Mouse (Mus musculus) layer of hippocampus, adult 9-11 months (tissue): Measurements from ENCODE around the gene Tsacc.
A peak's percentile ranks its signal among the peaks of the same experiment; 100 is the strongest.
"Not testable (repeated sequence)": the region's sequence is repeated elsewhere in the genome, so short reads cannot be mapped to it uniquely, and the experiment has no call there.

Experiments
- DNase-seq: peaks from one replicate; pipeline ENCODE4 v3.0.0; 2022

Gene Tsacc

DNA sequence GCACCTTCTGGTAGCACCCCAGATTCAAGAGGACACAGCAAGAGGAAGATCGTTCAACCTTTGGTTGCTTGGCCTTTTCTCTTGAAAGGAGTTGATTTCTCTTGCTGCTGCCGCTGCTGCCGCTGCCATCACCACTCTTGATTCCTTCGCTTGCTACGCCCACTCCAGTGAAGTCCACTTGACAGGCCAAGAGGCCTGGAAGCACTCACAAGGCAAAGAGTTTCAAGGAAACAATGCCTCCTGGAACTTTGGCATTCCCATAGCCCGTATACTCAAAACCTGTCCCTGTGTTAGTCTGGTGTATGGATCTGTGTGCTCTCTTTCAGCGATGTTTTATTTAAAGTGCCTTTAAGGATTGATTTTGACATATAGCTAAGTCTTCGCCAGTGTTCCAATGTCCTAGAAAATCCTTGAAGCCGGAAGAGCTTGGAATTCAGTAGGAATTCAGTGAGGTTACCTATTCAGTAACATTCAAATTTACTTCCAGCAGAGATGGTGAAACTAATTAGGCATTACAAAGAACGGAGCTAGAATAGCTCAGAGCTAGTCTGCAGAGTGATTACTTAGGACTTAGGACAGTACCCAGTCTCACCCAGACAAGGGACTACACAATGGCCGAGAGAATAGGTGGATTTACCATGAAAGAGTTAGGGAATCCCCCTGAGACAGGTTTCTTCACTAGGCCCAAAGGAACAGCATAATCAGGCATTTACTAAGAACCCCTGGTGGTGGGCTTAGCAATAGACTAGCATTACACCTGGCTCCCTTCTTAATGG is 15.5 kb downstream of the Tsacc start:
- not testable (repeated sequence) for DNase-seq

DNA sequence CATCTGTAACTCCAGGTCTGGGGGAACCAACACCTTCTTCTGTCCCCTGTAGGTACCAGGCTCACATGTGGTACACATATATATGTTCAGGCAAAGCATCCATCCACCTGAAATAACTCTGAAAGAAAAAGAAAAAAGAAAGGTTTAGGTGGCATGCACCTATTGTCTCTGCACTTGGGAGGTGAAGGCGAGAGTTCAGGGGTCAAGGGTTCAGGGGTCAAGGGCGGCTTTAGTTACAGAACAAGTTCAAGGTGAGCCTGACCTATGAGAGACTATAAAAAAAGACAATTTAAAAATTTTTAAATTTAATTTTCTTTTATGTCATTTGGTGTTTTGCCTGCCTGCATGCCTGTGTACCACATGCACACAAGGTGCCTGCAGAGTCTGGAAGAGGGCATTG is 16.8 kb downstream of the Tsacc start:
- no peak for DNase-seq

DNA sequence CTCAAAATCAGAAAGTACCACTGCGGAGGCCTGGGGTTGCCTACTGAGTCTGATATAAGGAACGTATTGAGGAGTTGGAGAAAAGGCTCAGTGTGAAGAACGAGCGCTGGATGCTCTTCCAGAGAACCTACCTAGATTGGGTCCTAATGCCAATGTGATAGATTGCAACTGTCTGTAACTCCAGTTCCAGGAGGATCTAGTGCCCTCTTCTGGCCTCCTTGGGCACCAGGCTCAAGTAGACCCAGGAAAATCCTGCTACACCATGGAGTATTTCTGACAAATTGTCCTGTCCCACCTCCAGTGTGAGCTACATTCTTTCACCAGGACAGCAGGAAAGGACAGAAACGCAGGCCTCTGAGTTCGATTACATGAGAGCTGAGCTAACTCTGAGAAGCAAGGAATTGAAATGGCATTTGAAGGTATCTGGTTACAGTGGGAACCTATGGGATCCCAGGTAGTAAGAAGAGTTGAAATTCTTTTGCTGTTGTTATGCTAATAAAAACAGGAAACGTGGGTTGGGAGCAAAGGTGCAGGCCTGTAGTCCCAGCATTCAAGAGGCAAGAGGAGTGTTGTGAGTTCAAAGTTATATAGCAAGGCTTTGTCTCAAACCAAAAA is 20.2 kb downstream of the Tsacc start:
- DNase-seq, result peak; percentile 19

DNA sequence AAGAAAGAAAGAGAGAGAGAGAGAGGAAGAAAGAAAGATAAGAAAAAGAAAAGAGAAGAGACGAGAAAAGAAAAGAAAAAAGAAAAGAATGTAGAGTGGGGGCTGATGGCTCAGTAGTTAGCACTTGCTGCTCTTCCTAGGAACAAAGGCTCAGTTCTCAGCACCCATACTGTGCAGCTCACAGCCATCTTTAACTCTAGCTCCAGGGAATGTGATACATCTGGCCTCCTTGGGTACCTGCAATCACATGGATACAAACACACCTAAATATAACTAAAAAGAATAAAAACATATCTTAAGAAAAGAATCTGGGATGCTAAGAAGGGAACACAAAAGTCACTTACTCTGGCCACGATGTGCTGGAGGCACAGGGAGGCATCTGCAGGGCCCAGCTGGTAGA is 20.7 kb downstream of the Tsacc start:
- DNase-seq, result no peak

DNA sequence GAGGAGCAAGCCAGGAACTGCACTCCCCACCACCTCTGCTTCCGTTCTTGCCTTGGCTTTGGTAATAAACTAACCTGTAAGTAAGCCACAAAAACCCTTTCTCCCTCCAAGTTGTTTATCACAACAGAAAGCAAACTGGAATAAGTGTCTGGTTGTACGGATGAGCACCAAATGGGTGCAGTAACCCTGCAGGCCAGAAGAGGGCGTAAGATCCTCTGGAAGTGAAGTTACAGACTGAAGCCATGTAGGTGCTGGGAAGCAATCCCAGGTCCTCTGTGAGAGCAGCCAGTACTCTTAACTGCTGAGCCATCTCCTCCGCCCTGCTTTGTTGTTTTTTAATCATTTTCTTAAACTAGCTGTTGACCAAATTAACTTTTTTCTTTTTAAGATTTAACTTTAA is 22.8 kb downstream of the Tsacc start:
- DNase-seq, result no peak

DNA sequence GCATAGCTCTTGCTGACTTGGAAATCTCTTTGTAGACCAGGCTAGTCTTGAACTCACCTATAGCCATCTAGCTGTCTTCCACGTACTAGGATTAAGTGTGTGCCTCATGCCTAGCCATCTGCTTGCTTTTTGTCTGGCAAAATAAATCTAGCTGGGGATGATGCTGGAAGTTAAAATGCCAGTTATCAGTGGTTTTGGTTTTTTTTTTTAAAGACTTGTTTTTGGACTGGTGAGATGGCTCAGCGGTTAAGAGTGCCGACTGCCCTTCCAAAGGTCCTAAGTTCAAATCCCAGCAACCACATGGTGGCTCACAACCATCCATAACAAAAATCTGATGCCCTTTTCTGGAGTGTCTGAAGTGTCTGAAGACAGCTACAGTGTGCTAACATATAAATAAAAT is 24.9 kb downstream of the Tsacc start:
- no peak for DNase-seq

DNA sequence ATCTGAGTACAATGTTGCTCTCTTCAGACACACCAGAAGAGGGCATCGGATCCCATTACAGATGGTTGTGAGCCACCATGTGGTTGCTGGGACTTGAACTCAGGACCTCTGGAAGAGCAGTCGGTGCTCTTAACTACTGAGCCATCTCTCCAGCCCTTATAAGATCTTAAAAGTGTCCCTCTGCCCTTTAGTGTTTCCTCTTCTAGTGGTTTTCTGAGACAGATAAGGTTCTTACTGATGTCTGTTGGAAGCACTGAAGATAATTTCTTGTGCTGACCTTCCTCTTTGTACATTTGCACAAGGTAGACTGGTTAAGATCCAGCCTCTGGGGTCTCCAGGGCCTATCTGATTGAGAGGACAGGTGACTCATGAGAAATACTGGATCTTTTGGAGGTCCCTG is 25.5 kb downstream of the Tsacc start:
- not testable (repeated sequence) for DNase-seq

DNA sequence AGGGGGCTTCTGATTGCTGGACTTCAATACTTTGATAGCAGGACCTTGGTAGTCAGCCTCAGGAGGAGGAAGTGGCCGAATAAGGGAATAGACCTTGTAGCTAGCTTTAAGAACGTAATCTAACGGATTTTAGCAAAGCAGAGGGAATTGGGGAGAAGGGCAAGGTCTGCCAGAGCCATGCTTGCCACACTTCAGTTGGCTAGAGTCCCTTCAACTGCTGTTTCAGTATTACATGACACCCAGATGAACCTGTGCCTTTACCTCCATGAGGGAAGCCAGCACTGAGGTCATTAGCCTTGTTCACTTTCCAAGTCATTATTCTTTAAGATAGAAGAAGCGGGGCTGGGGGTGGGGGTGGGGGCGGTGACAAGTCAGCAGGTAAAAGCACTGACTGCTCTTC is 27.8 kb downstream of the Tsacc start:
- no peak for DNase-seq

DNA sequence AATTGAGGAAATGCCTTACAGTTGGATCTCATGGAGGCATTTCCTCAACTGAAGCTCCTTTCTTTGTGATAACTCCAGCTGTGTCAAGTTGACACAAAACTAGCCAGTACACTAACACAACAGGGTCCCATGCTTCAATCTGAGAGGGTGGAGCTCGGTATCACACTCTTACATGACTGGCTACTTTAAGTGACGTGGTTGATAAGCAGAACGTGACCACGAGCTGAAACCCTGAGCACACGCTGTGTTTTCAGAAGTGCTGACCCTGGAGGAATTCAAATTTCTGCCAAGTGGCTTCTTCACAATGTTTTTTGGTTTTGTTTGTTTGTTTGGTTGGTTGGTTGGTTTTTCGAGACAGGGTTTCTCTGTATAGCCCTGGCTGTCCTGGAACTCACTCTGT is 28.8 kb downstream of the Tsacc start:
- DNase-seq, result not testable (repeated sequence)

DNA sequence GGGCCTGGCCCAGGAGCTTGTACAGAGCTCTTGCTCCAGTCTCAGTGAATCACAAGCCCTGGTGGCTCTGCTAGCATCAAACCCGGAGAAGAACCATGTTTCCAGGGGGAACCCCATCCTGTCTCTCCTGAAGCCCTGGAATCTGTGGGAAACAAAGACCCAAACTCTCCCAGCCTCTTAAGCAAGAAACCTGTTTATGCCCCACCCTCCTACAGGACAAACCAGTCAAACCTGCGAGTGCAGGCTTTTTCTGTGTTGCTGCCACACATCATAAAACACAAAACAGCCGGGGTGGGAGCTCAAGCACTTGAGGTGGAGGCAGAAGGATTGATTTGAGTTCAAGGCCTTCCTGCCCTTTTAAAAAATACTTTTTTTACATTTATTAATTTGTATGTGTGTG is 34.5 kb downstream of the Tsacc start:
- no peak for DNase-seq

DNA sequence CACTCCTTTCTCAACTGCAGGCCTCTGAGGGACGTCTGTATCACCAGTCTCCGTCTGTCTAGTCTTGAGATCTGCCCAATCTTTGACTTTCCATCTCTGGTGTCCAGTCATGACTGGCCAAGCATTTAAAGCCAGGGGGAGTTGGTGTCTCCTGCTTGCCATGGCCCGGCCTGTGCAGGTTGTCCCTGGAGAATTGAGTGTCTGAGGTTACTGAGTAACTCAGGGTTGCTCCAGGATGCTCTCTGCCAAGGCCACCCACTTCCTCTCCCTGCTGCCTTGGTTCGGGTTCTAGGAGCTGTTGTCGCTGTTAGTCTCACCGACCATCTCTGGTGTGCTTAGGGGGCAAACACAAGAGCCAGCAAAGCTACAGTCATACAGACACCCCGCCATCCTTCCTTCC is 40.4 kb downstream of the Tsacc start:
- no peak for DNase-seq

DNA sequence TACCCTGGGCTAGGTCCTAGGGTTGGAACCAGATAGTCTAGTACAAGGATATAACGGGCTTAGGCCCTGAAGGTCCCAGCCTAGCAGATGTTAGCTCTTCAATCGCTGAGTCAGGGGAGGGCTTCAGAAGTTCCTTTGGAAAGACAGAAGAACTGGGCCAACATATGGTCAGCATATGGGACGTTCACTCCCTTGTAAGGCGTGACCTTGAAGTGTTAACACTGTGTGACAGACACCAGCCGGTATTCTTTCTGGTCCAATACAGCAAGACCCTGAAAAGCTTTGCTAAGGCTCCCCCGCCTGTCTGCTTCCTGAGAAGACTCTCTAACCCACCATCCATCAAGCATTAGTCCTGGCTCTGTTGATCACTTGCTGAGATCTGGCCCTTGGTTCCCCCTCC is 40.8 kb downstream of the Tsacc start:
- DNase-seq, result no peak

DNA sequence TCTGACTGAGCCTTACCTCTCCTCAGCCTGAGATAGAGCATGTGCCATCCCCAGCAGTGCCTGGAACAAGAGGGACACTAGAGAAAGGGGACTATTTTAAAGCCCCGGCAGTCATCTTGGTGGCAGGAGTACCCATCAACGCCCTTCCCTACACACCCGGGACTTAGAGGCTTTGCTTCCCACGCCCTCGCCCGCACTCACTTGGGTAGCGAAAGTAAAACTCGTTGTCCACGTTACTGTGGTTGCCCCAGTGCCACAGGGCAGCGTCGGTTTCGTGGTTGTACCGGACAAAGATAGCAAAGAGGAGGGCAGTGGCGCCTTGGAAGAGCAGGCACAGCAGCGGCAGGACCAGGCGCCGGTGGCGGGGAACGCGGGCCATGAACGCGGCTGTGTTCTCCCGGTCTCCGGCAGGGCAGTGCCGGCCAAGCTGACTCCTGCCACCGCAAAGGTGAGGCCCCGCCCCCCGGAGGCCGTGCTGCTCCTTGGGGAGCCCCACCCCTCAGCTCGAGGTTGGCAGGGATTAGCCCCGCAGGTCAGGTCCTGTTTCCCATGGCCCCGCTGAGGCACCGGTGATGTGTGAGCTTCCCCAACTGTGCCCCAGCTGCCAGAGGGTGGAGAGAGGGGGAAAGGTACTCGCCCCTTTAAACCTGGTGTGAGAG is 42.4 kb downstream of the Tsacc start, which contains the start of gene Rhbg:
Gene Rhbg (minus strand): TSS at position 442 of the 659 bp plus-strand sequence.
- no peak for DNase-seq

DNA sequence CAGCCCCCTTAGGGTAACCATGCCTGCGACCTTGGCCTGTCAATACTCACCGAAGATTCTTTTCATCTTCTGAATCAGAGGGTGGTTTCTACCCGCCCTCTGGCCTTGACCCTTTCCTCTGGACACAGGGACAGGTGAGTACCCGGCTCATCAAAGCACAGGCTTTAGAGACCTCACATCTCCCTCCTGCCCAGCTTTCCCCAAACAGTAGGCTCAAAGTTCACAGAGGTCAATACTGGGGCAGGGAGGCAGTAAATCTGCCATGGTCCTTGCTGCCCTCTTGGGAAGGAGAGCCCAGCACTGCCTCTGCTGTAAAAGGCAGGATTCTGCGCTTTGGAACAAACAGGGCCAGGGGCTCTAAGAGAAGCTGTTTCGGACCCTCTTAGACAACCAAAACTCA is 44.1 kb downstream of the Tsacc start:
- no peak for DNase-seq

DNA sequence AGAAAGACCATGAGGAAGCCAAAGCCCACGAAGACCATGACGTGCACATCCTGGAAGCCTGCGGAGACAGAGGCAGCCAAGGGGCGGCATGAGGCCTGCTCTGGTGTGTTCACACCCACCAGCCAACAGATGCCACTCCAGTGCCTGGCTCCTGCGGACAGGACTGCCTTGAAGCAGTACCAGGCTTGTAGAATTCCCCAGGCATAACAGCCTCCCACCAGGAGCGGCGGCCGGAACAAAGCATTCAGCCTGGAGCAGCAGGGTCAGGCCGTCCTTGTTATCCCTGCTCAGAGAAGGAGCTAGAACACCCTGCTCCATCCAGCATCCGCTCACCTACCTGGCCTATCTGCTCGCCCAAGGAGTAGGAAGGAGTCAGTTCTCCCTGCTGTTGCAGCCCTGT is 48.4 kb downstream of the Tsacc start:
- peak; percentile 4 for DNase-seq

DNA sequence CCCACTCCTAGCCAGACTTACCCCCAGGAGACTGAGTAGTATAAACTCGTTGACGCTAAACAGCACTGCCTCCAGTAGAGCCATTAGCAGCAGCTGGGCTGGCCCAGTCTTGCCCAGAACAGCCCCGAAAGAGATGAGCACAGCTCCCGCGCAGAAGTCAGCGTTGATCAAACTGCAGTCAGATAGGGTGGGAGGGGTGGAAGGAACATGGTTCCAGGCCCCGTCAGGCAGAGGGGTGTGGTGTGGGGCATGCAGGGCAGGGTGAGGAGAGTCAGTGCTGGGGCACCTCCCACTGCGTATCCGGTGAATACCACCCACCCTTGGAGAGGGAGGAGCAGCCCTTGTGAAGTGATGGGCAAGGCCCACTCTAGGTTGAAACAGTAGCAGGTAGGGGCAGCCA is 49.1 kb downstream of the Tsacc start:
- DNase-seq, result no peak

DNA sequence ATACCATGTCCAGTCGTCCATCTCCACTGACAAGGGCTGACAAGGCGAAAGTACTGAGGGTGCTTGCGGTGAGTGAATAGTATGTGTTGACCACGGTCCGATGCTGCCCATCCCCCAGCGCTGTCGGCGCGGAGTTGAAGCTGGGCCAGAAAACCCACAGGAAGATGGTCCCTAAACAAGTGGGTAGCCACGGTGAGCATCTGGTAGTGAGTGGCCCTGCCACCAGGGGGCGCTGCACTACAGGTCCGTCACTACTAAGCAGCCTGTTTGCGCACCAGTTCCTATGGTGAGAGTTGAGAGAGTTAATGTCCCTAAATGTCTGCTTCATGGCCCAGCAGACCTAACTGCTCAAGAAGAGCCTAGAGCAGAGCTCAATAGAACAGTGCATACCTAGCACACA is 51.0 kb downstream of the Tsacc start:
- DNase-seq, result peak; percentile 74

DNA sequence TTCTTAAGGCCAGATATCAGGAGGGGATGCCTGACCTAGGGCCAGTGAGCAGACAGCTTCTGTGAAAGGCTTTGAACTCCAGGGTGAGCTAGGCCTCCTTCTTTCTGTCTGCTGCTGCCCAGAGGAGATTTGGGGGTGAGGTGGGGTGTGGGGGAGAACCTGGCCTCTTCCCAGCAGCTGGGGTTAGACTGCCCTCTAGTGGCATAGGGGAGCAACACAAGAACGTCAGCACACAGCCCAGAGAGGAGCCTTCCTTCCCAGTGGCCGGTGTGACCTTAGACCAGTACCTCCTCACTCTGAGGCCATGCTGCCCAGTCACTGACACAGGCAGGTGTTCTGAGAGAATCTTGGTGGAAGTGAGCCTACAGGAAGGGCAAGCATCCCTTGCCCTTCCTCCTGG is 52.7 kb downstream of the Tsacc start:
- peak; percentile 14 for DNase-seq

DNA sequence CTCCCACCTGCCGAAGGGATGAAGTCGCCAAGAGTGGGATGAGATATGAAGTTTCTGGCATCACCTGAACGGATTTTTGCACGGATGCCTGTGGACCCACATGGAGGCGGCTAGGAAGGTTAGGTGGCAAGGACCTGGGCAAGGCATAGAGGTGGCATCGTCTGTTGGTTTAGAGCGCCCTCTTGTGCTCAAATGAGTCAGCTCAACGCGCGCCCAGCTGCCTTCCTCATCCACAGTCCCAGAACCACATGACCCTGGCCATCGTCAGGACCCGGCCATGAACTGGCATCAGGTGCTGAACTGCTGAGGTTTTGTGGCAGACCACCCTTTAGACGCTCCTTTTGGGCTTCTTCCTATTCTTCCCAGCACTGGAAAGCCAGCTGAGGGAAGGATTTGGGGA is 54.3 kb downstream of the Tsacc start:
- DNase-seq, result peak; percentile 70

DNA sequence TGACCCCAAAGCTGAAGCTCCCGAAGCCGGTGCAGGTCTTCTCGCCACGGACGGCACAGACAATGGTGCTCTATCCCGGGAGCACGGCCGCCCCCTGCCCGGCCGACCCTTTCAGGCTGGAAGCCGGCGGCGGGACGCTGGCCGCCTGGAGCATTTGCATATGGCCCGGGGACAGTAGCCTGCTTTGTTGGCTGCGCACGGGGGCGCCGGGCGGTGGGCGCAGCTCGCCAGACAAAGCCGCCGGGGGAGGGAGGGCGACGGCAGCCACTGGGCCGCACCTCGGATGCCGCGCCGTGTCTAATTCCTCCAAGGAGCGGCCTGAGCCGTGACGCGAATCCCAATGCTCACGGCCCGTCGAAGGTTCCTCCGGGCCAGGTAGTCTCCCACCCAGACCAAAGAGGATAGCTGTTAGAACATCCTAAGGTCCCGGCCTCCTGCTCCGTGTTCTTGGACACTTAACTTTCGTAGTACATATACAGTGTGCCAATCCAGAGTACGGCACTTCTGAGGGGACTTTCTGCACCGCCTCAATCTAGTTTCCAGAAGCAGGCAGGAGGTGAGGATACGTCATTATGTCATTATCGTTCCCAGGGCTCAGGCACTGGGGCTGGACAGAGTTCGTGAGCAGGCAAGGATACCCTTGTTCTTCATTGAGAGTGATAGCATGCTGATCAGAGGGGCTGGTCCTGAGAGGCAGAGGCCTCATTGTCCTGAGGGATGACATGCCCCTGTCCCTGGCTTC is 55.6 kb downstream of the Tsacc start:
- peak; percentile 2 for DNase-seq

DNA sequence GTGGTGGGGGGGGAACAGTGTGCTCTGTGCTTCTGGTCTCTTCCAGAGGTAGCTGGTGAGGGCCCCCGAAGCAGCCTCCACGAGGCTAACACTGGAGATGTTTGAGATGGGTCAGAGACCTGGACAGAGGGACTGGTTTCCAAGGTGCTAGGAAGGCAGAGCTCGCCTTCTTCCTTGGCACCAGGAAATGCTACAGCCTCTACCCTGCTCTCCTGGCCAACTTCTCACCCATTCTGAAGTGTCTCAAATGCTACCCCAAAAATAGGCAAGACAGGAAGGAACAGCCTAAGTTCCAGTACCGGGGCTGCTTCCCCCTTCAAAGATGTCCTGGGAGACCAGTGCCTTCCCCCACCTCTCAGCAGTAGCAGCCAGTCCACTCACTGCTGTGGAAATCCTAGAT is 57.4 kb downstream of the Tsacc start:
- peak; percentile 42 for DNase-seq

DNA sequence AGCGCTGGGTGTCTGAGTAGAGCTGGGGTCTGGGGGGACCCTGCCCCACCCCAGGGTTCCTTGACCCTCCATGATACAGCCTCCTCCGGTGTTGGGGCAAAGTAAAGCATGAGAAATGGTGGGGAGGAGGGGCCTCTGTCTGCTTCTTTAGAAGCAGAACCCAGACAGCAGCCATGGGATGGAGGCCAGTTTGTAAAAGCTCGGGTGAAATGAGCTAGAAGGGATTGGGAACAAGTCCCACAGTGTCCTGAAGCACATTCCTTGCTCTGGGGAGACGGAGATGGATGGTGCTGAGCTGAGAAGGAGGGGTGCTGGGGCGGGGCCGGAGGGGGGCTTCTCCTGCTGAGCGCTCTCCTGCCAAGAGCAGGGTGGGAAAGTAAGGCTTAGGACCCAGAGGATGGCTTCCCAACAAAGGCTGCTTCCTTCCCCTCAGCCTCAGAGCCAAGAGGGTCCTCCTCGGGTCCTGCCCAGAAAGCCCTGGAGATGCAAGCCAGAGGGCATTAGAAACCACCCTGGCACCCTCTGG is 57.9 kb downstream of the Tsacc start:
- DNase-seq, result peak; percentile 42

DNA sequence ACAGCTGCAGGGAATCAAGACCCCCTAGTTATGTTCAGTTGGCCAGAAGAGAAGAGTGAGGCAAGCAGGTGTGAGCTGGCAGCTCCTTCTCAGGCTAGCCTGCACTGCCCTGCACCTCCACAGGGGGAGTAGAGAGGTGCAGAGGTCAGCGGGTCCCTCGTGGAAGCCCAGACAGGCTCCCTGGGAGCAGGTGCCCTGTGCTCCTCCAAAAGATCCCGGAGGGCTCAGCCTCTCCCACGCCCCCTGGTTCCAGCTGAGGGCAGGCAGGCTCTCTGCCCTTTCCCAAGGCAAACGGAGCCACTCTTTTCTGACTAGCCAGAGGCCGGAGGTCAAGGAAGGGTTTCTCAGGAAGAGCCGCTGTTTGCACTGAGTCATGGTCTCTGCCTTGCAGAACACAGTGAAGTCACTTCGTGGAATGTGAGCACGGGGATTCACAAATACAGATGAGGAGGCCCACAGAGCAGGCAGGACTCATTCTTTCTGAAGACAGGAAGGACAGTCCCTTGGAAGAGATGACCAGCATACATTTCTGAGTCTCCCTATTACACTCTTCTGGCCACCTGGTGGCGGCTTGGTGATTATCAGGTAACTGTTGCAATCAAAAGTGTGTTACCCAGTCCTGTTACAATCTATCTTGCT is 59.1 kb downstream of the Tsacc start:
- peak; percentile 4 for DNase-seq
